Mouse (Mus musculus): ENCODE data around the gene Tmem270. TPM values are rescaled to one million over a fixed set of nuclear protein-coding genes. Genes with fewer than 3 reads are reported as not detected.
"Not testable (repeated sequence)": the region's sequence is repeated elsewhere in the genome, so short reads cannot be mapped to it uniquely, and the experiment has no call there.

Tmem270 gene
- total and polyA plus RNA-seq, 3 experiments: not detected

DNA sequence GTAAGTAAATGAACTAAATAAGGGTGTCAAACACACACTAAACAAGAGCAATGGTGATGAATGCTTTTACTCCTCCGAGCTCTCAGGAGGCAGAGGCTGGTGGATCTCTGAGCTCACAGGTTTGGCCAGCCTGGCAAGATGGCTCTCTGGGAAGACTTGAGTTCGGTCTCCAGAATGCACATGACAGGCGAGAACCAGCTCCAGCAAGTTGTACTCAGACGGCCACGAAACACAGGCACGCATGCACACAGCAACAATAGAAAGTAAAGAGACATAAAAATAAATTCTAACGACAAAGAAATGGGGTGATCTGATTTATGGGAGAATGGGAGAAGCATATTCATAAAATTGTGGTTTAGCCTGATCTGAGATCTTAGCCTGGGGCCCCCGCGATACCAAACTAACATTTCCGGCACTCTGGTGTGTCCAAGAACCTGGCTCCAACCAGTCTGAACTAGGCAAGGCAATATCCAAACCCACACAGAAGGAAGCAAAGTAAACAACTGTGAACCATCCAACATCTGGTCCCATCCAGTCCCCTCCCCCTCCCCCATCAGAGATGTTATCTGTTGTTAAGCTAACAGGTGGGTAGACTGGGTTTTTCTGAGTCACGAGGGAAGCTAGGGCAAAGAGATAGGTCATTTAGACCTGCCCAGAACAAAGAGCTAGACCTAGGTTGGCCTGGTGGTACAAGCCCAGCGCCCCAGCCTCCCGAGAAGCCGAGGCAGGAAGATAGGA lies 35.1 kb upstream of the Tmem270 start:
- no peak for TF ChIP-seq ZKSCAN1 (IDR thresholded peaks at IDR 0.05; ENCODE audit: low read depth, low read length)
- no peak for TF ChIP-seq EP300 (IDR thresholded peaks at IDR 0.05; ENCODE audit: low read depth in 1 of 2, low read length in 2 of 2)
- no peak for TF ChIP-seq CHD1 (IDR thresholded peaks at IDR 0.05; ENCODE audit: low read depth, low read length)
- TF ChIP-seq CHD2 (IDR thresholded peaks at IDR 0.05; ENCODE audit: low read length): no peak
- TF ChIP-seq TCF12 (IDR thresholded peaks at IDR 0.05; ENCODE audit: low read depth, low read length): no peak
- TF ChIP-seq UBTF (IDR thresholded peaks at IDR 0.05; ENCODE audit: borderline replicate concordance, insufficient read depth, low read depth, low read length): no peak
- TF ChIP-seq NRF1 (IDR thresholded peaks at IDR 0.05; ENCODE audit: insufficient read depth, low read depth, low read length, poor library complexity, severe bottlenecking): no peak
- TF ChIP-seq MAX (IDR thresholded peaks at IDR 0.05; ENCODE audit: low read length): no peak
- TF ChIP-seq USF1 (IDR thresholded peaks at IDR 0.05; ENCODE audit: low read depth, low read length): no peak
- no peak for TF ChIP-seq KAT2A (conservative IDR thresholded peaks at IDR 0.05; ENCODE audit: low read depth, low read length)
- TF ChIP-seq POLR2A (IDR thresholded peaks at IDR 0.05; ENCODE audit: control insufficient read depth in 1 of 2, insufficient read depth in 1 of 2, low read depth in 1 of 2, low read length in 2 of 2, poor library complexity in 1 of 2): no peak
- no peak for TF ChIP-seq MEF2A (IDR thresholded peaks at IDR 0.05; ENCODE audit: extremely low read depth, insufficient replicate concordance, low read depth, low read length, poor library complexity, severe bottlenecking)
- TF ChIP-seq GABPA (IDR thresholded peaks at IDR 0.05; ENCODE audit: low read depth, low read length): no peak
- TF ChIP-seq NELFE (IDR thresholded peaks at IDR 0.05; ENCODE audit: low read depth, low read length): no peak
- Histone ChIP-seq H3K4me3 (ENCODE audit: control insufficient read depth in 1 of 2, insufficient read depth in 1 of 2, low read depth in 2 of 2, low read length in 2 of 2) (no peak overlapping the region), H3K27me3 (ENCODE audit: control insufficient read depth in 1 of 2, insufficient read depth in 2 of 2, low read length in 2 of 2) (no peaks in the 10 kb centered on the region), H3K9me3 (replicated peaks; ENCODE audit: insufficient read depth, low read length) (no peaks in the 10 kb centered on the region), H3K27ac (ENCODE audit: control insufficient read depth, low read depth, low read length) (no peak overlapping the region), H3K79me2 (ENCODE audit: control insufficient read depth, insufficient read depth, low read length, poor library complexity) (no peaks in the 10 kb centered on the region), H3K4me1 (ENCODE audit: control insufficient read depth in 1 of 2, insufficient read depth in 2 of 2, low read length in 2 of 2) (no peaks in the 10 kb centered on the region; a peak in 1 of 4 replicates), H3K36me3 (ENCODE audit: control insufficient read depth in 1 of 2, insufficient read depth in 2 of 2, low read length in 2 of 2) (no peaks in the 10 kb centered on the region), H3K9ac (ENCODE audit: control insufficient read depth, low read depth, low read length, poor library complexity, severe bottlenecking) (no peak overlapping the region)
- no peak for DNase-seq (ENCODE audit: low read depth, low spot score)

GRCm38 (mm10) chr5:134939554-134939953 lies 33.0 kb upstream of the Tmem270 start:
- not testable (repeated sequence) for DNase-seq (ENCODE audit: low read depth, low spot score); H3K27ac ChIP-seq (ENCODE audit: control insufficient read depth, low read depth, low read length); H3K9ac ChIP-seq (ENCODE audit: control insufficient read depth, low read depth, low read length, poor library complexity, severe bottlenecking); H3K36me3 ChIP-seq (ENCODE audit: control insufficient read depth in 1 of 2, insufficient read depth in 2 of 2, low read length in 2 of 2); H3K79me2 ChIP-seq (ENCODE audit: control insufficient read depth, insufficient read depth, low read length, poor library complexity); H3K4me3 ChIP-seq (ENCODE audit: control insufficient read depth in 1 of 2, insufficient read depth in 1 of 2, low read depth in 2 of 2, low read length in 2 of 2); H3K9me3 ChIP-seq (replicated peaks; ENCODE audit: insufficient read depth, low read length); H3K4me1 ChIP-seq (ENCODE audit: control insufficient read depth in 1 of 2, insufficient read depth in 2 of 2, low read length in 2 of 2); H3K27me3 ChIP-seq (ENCODE audit: control insufficient read depth in 1 of 2, insufficient read depth in 2 of 2, low read length in 2 of 2)

Measured in MEL (cell line).